Mouse (Mus musculus) intestine, embryonic 14.5 days (tissue): ENCODE results near the gene Ctdsp2. TPM values are rescaled to one million over a fixed set of nuclear protein-coding genes. Genes with fewer than 3 reads are reported as not detected.

ENCODE experiments used
- ATAC-seq: fragments of 200-750 bp; cut with Nextera tagmentation; replicated peaks from 2 replicates; pipeline ENCODE4 v1.8.0; 2017; ENCODE audit warnings: low read depth, moderate number of reproducible peaks, moderate TSS enrichment, moderate library complexity; ENCODE audit not compliant: low FRiP score, low TSS enrichment
- DNase-seq: peaks from one replicate; pipeline ENCODE4 v3.0.0-alpha.2; 2018; ENCODE audit warnings: low spot score
- H3K27ac ChIP-seq: fragments of 300-500 bp; sonication (generic); 2 replicates; pipeline ENCODE4 v1.5.1; 2014; ENCODE audit warnings: low read depth, mild to moderate bottlenecking, control low read depth
- H3K27me3 ChIP-seq: fragments of 300-500 bp; sonication (generic); replicated peaks from 2 replicates; pipeline ENCODE4 v1.6.1; 2014; ENCODE audit warnings: low read length, control low read depth; ENCODE audit not compliant: control insufficient read depth, insufficient read depth
- H3K36me3 ChIP-seq: fragments of 300-500 bp; sonication (generic); 2 replicates; pipeline ENCODE4 v1.6.1; 2014; ENCODE audit warnings: low read length, control low read depth; ENCODE audit not compliant: control insufficient read depth, insufficient read depth
- H3K4me1 ChIP-seq: fragments of 300-500 bp; sonication (generic); replicated peaks from 2 replicates; pipeline ENCODE4 v1.6.1; 2014; ENCODE audit warnings: low read length, control low read depth, mixed read lengths; ENCODE audit not compliant: control insufficient read depth, insufficient read depth
- H3K4me2 ChIP-seq: fragments of 300-500 bp; sonication (generic); 2 replicates; pipeline ENCODE4 v1.6.1; 2014; ENCODE audit warnings: low read length
- H3K4me3 ChIP-seq: fragments of 300-500 bp; sonication (generic); 2 replicates; pipeline ENCODE4 v1.5.1; 2014; ENCODE audit warnings: low read depth, low read length, control low read depth, mixed read lengths
- H3K9ac ChIP-seq: fragments of 300-500 bp; sonication (generic); 2 replicates; pipeline ENCODE4 v1.6.1; 2014; ENCODE audit warnings: mild to moderate bottlenecking, low read length
- H3K9me3 ChIP-seq: fragments of 300-500 bp; sonication (generic); 2 replicates; pipeline ENCODE4 v1.6.1; 2016; ENCODE audit warnings: low read length, control low read depth; ENCODE audit not compliant: control insufficient read depth
- WGBS: fragments of 180-500 bp; shearing (Covaris S2); extraction: QIAGEN DNeasy Blood & Tissue Kit; methylation state at CpG from one replicate; pipeline ENCODE4 v1.1.7; 2014; 5-methylcytosine and 5-hydroxymethylcytosine counted together
- polyA plus RNA-seq: library from polyadenylated mRNA; unstranded; fragments of >200 nt; fragmentation: Nextera tagmentation; extraction: Ambion mirVana; gene quantifications from 2 replicates; pipeline ENCODE4 v1.2.1, GENCODE M21; 2014

The Ctdsp2 gene
- polyA plus RNA-seq = 99.2 and 101 TPM in 2 replicates

DNA sequence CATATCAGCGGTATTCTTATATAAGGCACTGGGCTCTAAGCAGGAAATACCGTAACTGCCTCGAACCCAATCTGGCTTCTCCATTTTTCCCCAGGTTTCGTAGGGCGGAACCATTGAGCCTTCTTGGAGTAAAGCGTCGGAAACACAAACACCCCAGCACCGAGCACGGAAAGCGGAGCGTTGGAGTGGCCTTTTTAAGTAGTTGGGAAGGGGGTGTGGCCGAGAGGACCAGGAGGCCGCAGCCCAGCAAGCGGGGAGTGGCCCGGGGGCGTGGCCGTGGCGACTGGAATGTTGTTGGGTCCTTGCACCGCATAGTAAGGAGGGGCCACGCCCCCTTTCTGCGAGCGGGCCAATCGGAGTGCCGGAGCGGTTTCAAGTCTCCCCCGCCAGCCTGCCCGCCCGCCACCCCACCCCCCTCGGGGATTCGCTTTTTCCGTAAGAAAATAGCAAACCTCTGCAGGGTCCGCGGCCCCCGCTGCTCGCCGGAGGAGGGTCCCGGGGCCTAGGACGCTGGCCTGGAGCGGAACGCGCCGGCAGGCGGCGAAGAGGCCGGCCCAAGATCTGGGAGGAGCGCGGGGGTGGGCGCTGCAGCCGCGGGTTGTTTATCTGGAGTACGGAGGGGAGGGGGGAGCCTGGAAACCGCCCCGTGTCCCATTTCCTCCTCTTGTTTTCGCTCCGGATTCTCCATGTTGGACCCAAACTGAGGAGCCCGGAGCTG, at the start of gene Ctdsp2:
Ctdsp2 (plus strand) TSS at position 441 of the 718 bp plus-strand sequence.
- no peaks in the 10 kb centered on the region for H3K9me3 ChIP-seq
- peaks cover 9% of the 10 kb centered on the region; the same call in 1 of the 2 replicates for H3K36me3 ChIP-seq
- peak within 1 kb of the TSS; percentile 95 for H3K4me2 ChIP-seq
- H3K27ac ChIP-seq = peak within 1 kb of the TSS; percentile 100
- ATAC-seq = peak; percentile 94
- H3K4me1 ChIP-seq = peaks cover 44% of the 10 kb centered on the region
- whole genome bisulfite sequencing = under 1% methylated on average over 55 of the region's 56 CpGs
- peak within 1 kb of the TSS; percentile 97 for H3K9ac ChIP-seq
- H3K27me3 ChIP-seq = no peaks in the 10 kb centered on the region
- H3K4me3 ChIP-seq = peak within 1 kb of the TSS; percentile 95
- DNase-seq = peak; percentile 100

DNA sequence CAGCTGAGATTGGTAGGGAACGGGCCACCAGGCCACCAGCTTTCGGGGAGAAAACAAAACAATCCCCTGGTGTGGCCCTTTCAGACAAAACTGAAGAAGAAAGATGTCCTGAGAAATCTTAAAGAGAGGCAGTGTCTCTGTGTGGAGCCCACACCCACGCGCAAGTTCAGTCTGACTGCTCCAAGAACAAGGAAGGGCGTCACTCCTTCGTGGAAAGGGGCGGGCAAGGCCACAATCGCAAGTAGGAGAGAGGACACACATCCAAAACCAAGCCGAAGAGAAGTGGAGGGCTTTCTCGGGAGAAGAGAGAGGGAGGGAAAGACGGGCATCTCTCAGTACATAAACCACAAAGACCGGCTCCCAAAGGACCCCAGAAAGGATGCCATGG, 49.7 kb upstream of the Ctdsp2 start:
- Histone ChIP-seq H3K9ac (peak overlapping the region; percentile 79), H3K9me3 (no peaks in the 10 kb centered on the region), H3K4me2 (peak overlapping the region; percentile 96), H3K27me3 (no peaks in the 10 kb centered on the region), H3K4me3 (peak overlapping the region; percentile 50), H3K36me3 (no peaks in the 10 kb centered on the region), H3K4me1 (peaks cover 54% of the 10 kb centered on the region), H3K27ac (peak overlapping the region; percentile 98)
- 20% methylated on average over 12 of the region's 12 CpGs for WGBS
- no peak for DNase-seq
- no peak for ATAC-seq

DNA sequence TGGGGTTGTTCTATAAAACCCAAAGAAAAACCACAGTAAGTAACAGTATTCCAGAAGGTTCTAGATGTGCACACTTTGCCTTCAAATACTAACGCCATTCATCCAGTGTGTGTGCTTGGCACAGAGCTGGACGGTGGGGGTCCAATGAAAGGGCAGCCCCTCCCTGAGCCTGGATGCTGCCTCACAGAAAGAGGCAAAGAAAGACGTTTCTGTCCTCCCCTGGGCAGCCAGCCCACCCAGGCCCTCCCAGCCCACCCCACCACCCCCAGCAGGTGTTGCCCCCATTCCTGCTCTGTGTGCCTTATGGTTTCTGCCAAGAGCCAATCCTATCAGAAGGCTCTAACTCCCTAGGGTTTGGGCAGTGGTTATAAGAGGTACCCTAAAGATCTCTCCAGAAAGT, 49.0 kb upstream of the Ctdsp2 start:
- H3K4me2 ChIP-seq = peak overlapping the region; percentile 96
- H3K4me1 ChIP-seq = peaks cover 58% of the 10 kb centered on the region

DNA sequence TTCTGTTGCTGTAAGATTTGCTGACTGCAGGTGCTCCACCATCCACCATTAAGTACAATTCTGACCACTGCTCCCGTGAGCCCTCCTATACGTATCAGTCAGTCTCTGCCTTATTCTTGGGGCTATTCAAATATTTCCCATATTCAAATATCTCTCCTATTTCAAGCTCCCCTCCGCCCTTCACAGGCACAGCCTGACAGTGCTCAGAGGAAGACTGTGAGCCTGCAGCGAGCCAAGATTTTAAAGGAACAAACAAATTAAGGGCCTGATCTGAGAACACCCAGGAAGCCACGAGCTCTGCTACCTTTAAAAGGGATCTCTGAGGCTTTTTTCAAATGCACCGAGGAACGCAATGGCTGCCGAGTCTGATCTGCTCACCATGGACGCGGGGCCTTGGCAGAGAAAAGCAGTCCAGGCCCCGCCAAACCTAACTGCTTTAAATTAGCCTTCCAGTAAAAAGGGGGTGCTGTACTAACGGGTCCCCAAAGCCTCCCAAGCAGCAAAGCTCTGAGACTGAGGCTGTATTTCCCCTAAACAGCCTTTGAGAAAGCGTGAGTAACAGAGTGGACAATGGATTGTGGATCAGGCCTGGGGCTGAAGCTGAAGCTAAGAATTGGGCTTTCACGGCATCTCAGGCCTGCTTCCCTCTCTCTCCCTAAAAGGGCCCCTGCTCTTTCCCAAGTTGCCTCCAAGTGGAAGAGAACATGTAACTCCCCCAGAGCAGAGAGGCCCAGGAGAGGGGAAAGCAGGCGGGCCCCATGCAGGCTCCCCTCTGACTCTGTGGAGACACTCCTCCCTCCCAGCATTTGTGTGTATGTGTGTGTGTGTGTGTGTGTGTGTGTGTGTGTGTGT, 48.0 kb upstream of the Ctdsp2 start:
- Histone ChIP-seq H3K4me3 (no peak overlapping the region), H3K4me1 (peaks cover 67% of the 10 kb centered on the region), H3K27me3 (no peaks in the 10 kb centered on the region), H3K4me2 (peak overlapping the region; percentile 96), H3K36me3 (no peaks in the 10 kb centered on the region), H3K27ac (peak overlapping the region; percentile 98), H3K9me3 (no peaks in the 10 kb centered on the region), H3K9ac (peak overlapping the region; percentile 48)
- 24% methylated on average over 15 of the region's 15 CpGs for WGBS
- ATAC-seq (peak; percentile 74), DNase-seq (peak; percentile 89)

More for the DNA sequence above, 49.0 kb upstream of the Ctdsp2 start:
- Histone ChIP-seq H3K9ac (peak overlapping the region; percentile 79; the same call in 1 of the 2 replicates), H3K27me3 (no peaks in the 10 kb centered on the region), H3K27ac (peak overlapping the region; percentile 98), H3K9me3 (no peaks in the 10 kb centered on the region), H3K4me3 (no peak overlapping the region), H3K36me3 (no peaks in the 10 kb centered on the region)
- DNase-seq (no peak), ATAC-seq (no peak)
- 57% methylated on average over 3 of the region's 3 CpGs for WGBS

DNA sequence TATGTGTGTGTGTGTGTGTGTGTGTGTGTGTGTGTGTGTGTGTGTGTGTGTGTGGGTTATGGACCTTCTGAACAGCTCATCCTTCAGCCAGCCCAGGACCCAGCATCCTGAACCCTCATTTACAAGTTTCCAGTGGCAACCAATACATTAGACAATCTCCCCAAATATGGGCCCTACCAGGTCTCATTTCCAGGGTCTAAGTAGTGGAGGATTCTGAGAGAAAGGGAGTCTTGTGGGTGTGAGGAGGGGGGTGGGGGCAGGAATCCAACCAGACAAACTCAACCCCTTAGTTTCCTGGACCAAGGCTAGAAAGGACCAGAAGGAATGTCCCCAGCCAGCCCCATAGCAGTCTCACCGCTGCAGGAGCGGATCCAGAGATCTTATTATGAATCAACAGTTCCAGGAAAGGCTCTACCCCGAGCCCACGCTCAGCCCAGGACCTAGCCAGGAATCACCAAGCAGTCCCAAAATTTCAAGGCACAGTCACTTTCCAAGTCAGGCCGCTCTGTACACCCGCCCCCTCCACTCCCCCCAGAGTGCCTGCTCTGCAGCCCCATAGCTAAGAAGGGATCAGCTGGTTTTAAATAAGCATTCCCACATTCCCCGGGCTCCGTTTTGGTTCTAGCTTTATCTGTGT, 47.3 kb upstream of the Ctdsp2 start:
- peak overlapping the region; percentile 3; the same call in 1 of the 2 replicates for H3K9ac ChIP-seq
- H3K9me3 ChIP-seq = no peaks in the 10 kb centered on the region
- peak overlapping the region; percentile 27 for H3K4me2 ChIP-seq
- peaks cover 70% of the 10 kb centered on the region for H3K4me1 ChIP-seq
- peak overlapping the region; percentile 98 for H3K27ac ChIP-seq
- peak; percentile 70 for DNase-seq
- no peaks in the 10 kb centered on the region for H3K36me3 ChIP-seq
- H3K4me3 ChIP-seq = no peak overlapping the region
- peak; percentile 20 for ATAC-seq
- H3K27me3 ChIP-seq = no peaks in the 10 kb centered on the region
- 27% methylated on average over 8 of the region's 8 CpGs for WGBS

DNA sequence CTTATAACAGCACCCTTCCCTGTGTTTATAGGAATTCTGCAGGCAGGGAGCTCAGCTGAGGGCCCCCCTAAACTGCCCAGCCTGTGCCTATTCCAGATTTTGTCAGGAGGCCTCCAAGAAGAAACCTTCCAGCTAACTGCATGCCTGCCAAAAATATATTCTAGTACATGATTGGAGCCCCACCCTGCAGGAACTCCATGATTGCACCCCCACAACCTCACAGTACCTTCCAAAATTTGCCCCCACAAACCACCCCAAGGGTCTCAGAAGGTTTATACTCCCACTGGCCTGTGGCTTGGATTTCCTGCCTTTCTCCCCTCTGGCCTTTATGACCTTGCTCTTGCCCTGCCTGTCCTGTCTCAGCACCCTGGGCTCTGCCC, 46.8 kb upstream of the Ctdsp2 start:
- H3K4me3 ChIP-seq = no peak overlapping the region
- H3K27ac ChIP-seq = peak overlapping the region; percentile 98
- peak overlapping the region; percentile 27; the same call in 1 of the 2 replicates for H3K4me2 ChIP-seq
- no peaks in the 10 kb centered on the region for H3K9me3 ChIP-seq
- no peaks in the 10 kb centered on the region for H3K27me3 ChIP-seq
- H3K4me1 ChIP-seq = peaks cover 71% of the 10 kb centered on the region
- DNase-seq (no peak), ATAC-seq (no peak)
- peak overlapping the region; percentile 3; the same call in 1 of the 2 replicates for H3K9ac ChIP-seq
- H3K36me3 ChIP-seq = no peaks in the 10 kb centered on the region

DNA sequence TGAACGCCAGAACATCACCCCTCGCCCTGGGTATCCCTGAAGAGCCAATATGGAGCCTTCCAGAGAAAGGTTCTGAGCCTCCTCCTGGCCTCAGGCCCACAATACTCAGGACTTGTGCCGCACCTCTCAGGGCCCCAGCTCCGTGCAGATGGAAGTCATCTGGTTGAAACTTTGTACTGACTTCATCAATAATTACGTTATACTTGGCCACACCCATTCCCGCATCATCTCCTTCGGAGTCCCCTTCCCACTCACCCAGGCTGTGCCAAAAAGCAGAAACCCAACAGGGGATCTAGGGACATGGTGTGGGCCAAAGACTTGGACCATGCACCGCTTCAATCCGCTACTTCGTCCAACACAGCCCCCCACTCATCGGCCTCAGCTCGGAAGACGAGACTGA, 44.0 kb upstream of the Ctdsp2 start:
- H3K27ac ChIP-seq = peak overlapping the region; percentile 91
- no peak overlapping the region for H3K4me3 ChIP-seq
- H3K4me1 ChIP-seq = peaks cover 47% of the 10 kb centered on the region
- no peaks in the 10 kb centered on the region for H3K36me3 ChIP-seq
- WGBS = 77% methylated on average over 13 of the region's 13 CpGs
- H3K9me3 ChIP-seq = peaks cover 9% of the 10 kb centered on the region; the same call in 1 of the 2 replicates
- no peaks in the 10 kb centered on the region for H3K27me3 ChIP-seq
- ATAC-seq = no peak
- no peak for DNase-seq
- H3K9ac ChIP-seq = no peak overlapping the region
- H3K4me2 ChIP-seq = no peak overlapping the region

DNA sequence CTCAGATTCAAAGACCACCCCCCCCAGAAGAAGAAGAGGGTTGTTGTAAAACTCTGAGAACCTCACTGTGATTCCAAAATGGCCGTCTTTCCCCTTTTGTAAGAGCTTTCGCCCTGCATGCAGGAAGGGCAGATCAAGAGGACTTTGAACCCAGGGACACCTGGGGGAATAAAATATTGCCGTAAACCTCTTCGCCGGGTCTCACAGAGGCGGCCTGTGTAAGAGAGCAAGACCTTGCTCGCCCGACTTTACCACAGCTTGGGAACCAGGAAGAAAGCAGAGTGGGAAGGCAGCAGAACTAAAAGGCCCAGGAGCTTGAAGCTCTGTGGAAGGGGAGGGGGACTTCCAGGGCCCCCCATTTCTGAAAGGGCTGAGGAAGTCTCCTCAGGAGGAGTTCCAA, 43.4 kb upstream of the Ctdsp2 start:
- ATAC-seq (no peak; the same call in 1 of the 2 replicates), DNase-seq (peak; percentile 68)
- Histone ChIP-seq H3K36me3 (no peaks in the 10 kb centered on the region), H3K27me3 (no peaks in the 10 kb centered on the region), H3K4me3 (no peak overlapping the region), H3K9ac (no peak overlapping the region), H3K4me1 (peaks cover 42% of the 10 kb centered on the region), H3K9me3 (peaks cover 9% of the 10 kb centered on the region; the same call in 1 of the 2 replicates), H3K4me2 (peak overlapping the region; percentile 14; the same call in 1 of the 2 replicates), H3K27ac (peak overlapping the region; percentile 91)
- WGBS = 64% methylated on average over 8 of the region's 8 CpGs
